21 mouse cellular contexts compared by ENCODE assay signal in the genomic region with DNA sequence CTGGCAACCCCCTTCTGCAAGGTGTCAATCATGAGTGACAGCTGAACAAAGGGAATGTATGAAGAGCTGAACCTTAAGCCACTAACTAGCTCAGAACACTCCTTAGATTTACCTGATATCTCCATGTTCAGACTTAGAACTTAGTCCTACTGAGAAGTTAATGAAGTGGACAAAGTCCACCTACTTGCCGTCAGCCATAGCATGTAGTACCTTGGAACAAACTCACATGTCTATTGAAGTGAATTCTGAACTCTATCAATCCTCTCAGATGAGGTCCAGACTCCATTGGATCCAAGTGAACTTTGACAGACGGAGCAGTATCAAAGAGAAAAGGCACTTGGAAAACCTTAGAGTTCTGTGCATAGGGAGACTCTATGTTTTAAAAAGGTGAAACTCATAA.
DNase-seq lines count a peak whose midpoint lies in the region; ATAC-seq and TF ChIP-seq lines count a peak whose summit lies in the region.
"Had no signal": no experiment of that assay in that cellular context is flagged by ENCODE, and none has a peak within 500 bp of the region (broad histone marks: within the 10 kb centered on the region; RNA-seq: fewer than 3 reads in every experiment).

No protein-coding gene starts in this region.

- H3K27ac ChIP-seq in intestine, embryonic 15.5 days = no peak overlapping the region
- no peak overlapping the region for H3K27ac ChIP-seq in intestine, embryonic 16.5 days (ENCODE audit: low read length)
- H3K27ac ChIP-seq in intestine, postnatal 0 days (ENCODE audit: low read depth, low read length) = no peak overlapping the region

- peak; percentile 23; the same call in 1 of the 2 replicates for ATAC-seq in intestine, embryonic 15.5 days
- peak; percentile 76 for ATAC-seq in intestine, embryonic 16.5 days
- peak; percentile 99 for ATAC-seq in intestine, postnatal 0 days
- ATAC-seq: activated CD4-positive, CD25-positive, alpha-beta regulatory T cell, adult 4 months; CD4-positive, CD25-positive, alpha-beta regulatory T cell, adult 4 months; Patski had no signal

- H3K9me3 ChIP-seq in intestine, embryonic 15.5 days = no peaks in the 10 kb centered on the region
- H3K9me3 ChIP-seq in intestine, embryonic 16.5 days (ENCODE audit: control insufficient read depth, low read length) = no peaks in the 10 kb centered on the region
- H3K9me3 ChIP-seq in intestine, postnatal 0 days (ENCODE audit: control insufficient read depth) = no peaks in the 10 kb centered on the region
- H3K9me3 ChIP-seq: G1E had no signal

- H3K4me1 ChIP-seq in intestine, embryonic 15.5 days (replicated peaks) = no peaks in the 10 kb centered on the region
- no peaks in the 10 kb centered on the region for H3K4me1 ChIP-seq in intestine, embryonic 16.5 days (ENCODE audit: control insufficient read depth, insufficient read depth, low read length)
- no peaks in the 10 kb centered on the region for H3K4me1 ChIP-seq in intestine, postnatal 0 days (replicated peaks; ENCODE audit: control insufficient read depth, insufficient read depth, low read length)

- H3K36me3 ChIP-seq in intestine, embryonic 15.5 days = no peaks in the 10 kb centered on the region
- no peaks in the 10 kb centered on the region for H3K36me3 ChIP-seq in intestine, embryonic 16.5 days (ENCODE audit: control insufficient read depth, insufficient read depth, low read length)
- no peaks in the 10 kb centered on the region for H3K36me3 ChIP-seq in intestine, postnatal 0 days (ENCODE audit: control insufficient read depth, insufficient read depth)
- H3K36me3 ChIP-seq: G1E had no signal

- no peak for TF ChIP-seq CTCF in intestine, postnatal 0 days (IDR thresholded peaks at IDR 0.05; ENCODE audit: low read depth)

- H3K27me3 ChIP-seq in intestine, embryonic 15.5 days (replicated peaks) = no peaks in the 10 kb centered on the region
- no peaks in the 10 kb centered on the region for H3K27me3 ChIP-seq in intestine, embryonic 16.5 days (replicated peaks; ENCODE audit: control insufficient read depth, insufficient read depth, low read length)
- no peaks in the 10 kb centered on the region for H3K27me3 ChIP-seq in intestine, postnatal 0 days (replicated peaks; ENCODE audit: control insufficient read depth, insufficient read depth, low read length)
- H3K27me3 ChIP-seq: CH12.LX, Patski had no signal

- WGBS in intestine, embryonic 15.5 days = 83% methylated on average over 2 of the region's 2 CpGs
- WGBS in intestine, embryonic 16.5 days = 84% methylated on average over 2 of the region's 2 CpGs
- WGBS in intestine, postnatal 0 days = 61% methylated on average over 2 of the region's 2 CpGs

- H3K4me2 ChIP-seq in intestine, embryonic 15.5 days (replicated peaks) = no peak overlapping the region
- no peak overlapping the region for H3K4me2 ChIP-seq in intestine, embryonic 16.5 days (ENCODE audit: low read depth, low read length)
- H3K4me2 ChIP-seq in intestine, postnatal 0 days (replicated peaks; ENCODE audit: low read depth) = no peak overlapping the region

- no peak for DNase-seq in frontal cortex, postnatal 10 days (ENCODE audit: low spot score in 2 of 2)
- DNase-seq in left cerebral cortex, postnatal 4 days = no peak
- DNase-seq in embryo, embryonic 9.5 days (ENCODE audit: extremely low spot score) = no peak
- DNase-seq: adrenal gland, adult 2 months; adrenal gland, adult 8-10 months; adrenal gland, postnatal 10 days; adrenal gland, postnatal 14 days; adrenal gland, postnatal 25 days; adrenal gland, postnatal 36 days; B cell, adult 2 months; cerebellum, adult 11 months; cerebellum, adult 11-12 months; cerebellum, adult 18-20 months had no signal

- intact Hi-C loops in left cerebral cortex, postnatal 4 days (cut with DNase I) = no loop called here

- H3K4me3 ChIP-seq in intestine, embryonic 15.5 days (replicated peaks) = no peak overlapping the region
- H3K4me3 ChIP-seq in intestine, embryonic 16.5 days (ENCODE audit: low read length) = no peak overlapping the region
- H3K4me3 ChIP-seq in intestine, postnatal 0 days (ENCODE audit: low read depth, low read length) = no peak overlapping the region

- H3K9ac ChIP-seq in intestine, embryonic 15.5 days = no peak overlapping the region
- H3K9ac ChIP-seq in intestine, embryonic 16.5 days (ENCODE audit: low read depth, low read length) = no peak overlapping the region
- no peak overlapping the region for H3K9ac ChIP-seq in intestine, postnatal 0 days (ENCODE audit: low read depth, low read length)

Comparison
In these comparisons a context has a peak if more than half of its experiments do, and no peak if none do; other contexts are left out.
1. ATAC-seq: peak in every context shown above with its lines; median percentile 99 in intestine, postnatal 0 days; 76 in intestine, embryonic 16.5 days; 23 in intestine, embryonic 15.5 days.